27 mouse cellular contexts compared by ENCODE assay signal in the genomic region with DNA sequence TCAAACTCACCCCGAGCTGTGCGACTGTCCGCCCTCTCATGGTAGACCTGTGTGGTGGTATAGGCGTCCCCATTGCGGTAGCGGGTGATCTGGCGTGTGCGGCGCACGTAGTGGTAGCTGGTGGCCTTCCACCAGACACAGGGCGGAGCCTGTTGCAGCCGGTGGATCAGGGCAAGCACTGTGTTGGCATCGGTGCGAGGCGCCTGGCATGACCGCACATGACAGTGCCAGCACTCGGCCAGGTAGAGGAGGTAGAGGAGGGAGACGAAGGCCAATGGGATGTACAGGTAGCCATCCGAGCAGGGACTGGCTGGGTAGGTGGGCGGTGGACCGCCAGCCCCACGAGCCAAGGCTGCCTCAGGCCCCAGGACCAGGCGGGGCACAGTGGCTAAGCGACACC. TPM values are rescaled to one million over a fixed set of nuclear protein-coding genes. Genes with fewer than 3 reads are reported as not detected.
DNase-seq lines count a peak whose midpoint lies in the region; ATAC-seq and TF ChIP-seq lines count a peak whose summit lies in the region.
"Had no signal": no experiment of that assay in that cellular context is flagged by ENCODE, and none has a peak within 500 bp of the region (broad histone marks: within the 10 kb centered on the region; RNA-seq: fewer than 3 reads in every experiment).

No protein-coding gene starts in this region.

- 0 out of 2 replicates have a peak overlapping the region, but pooled peaks have one; percentile 23 for H3K27ac ChIP-seq in heart, embryonic 10.5 days
- H3K27ac ChIP-seq in heart, adult 2 months = no peak overlapping the region
- no peak overlapping the region for H3K27ac ChIP-seq in limb, embryonic 10.5 days
- H3K27ac ChIP-seq: embryonic facial prominence, embryonic 13.5 days; forebrain, embryonic 10.5 days; hindbrain, embryonic 10.5 days; hindbrain, embryonic 15.5 days; liver, embryonic 12.5 days; macrophage; midbrain, embryonic 10.5 days; midbrain, embryonic 15.5 days; neural tube, embryonic 15.5 days had no signal

- no peaks in the 10 kb centered on the region for H3K79me2 ChIP-seq in heart, adult 2 months (replicated peaks; ENCODE audit: control insufficient read depth, insufficient read depth, low read length)

- no peaks in the 10 kb centered on the region for H3K9me3 ChIP-seq in heart, embryonic 10.5 days
- H3K9me3 ChIP-seq in megakaryocyte, embryonic 14.5 days = no peaks in the 10 kb centered on the region
- H3K9me3 ChIP-seq in limb, embryonic 10.5 days (replicated peaks) = no peaks in the 10 kb centered on the region
- H3K9me3 ChIP-seq: embryonic facial prominence, embryonic 13.5 days; forebrain, embryonic 10.5 days; hindbrain, embryonic 10.5 days; hindbrain, embryonic 15.5 days; liver, embryonic 12.5 days; midbrain, embryonic 10.5 days; midbrain, embryonic 15.5 days; neural tube, embryonic 15.5 days had no signal

- H3K36me3 ChIP-seq in heart, embryonic 10.5 days = no peaks in the 10 kb centered on the region
- no peaks in the 10 kb centered on the region for H3K36me3 ChIP-seq in heart, adult 2 months (ENCODE audit: control insufficient read depth, insufficient read depth, low read length)
- H3K36me3 ChIP-seq in megakaryocyte, embryonic 14.5 days (replicated peaks; ENCODE audit: low read length) = no peaks in the 10 kb centered on the region
- H3K36me3 ChIP-seq in limb, embryonic 10.5 days = no peaks in the 10 kb centered on the region
- H3K36me3 ChIP-seq: embryonic facial prominence, embryonic 13.5 days; forebrain, embryonic 10.5 days; hindbrain, embryonic 10.5 days; liver, embryonic 12.5 days; midbrain, embryonic 10.5 days; midbrain, embryonic 15.5 days; neural tube, embryonic 15.5 days had no signal

- H3K9ac ChIP-seq in heart, adult 2 months (ENCODE audit: low read depth, low read length) = no peak overlapping the region
- H3K9ac ChIP-seq: embryonic facial prominence, embryonic 13.5 days; forebrain, postnatal 0 days; hindbrain, embryonic 15.5 days; liver, embryonic 12.5 days; midbrain, embryonic 15.5 days; neural tube, embryonic 15.5 days had no signal

- peak; percentile 53 to 54 for DNase-seq in cerebellum, adult 18-20 months
- no peak for DNase-seq in cerebellum, adult 11-12 months
- DNase-seq in heart, embryonic 10.5 days (ENCODE audit: low spot score) = no peak
- DNase-seq in heart, adult 2 months = no peak
- no peak for DNase-seq in limb, embryonic 10.5 days (ENCODE audit: low spot score)
- DNase-seq in urinary bladder, postnatal 25 days (ENCODE audit: low spot score) = no peak
- DNase-seq: adrenal gland, adult 8-10 months; forebrain, postnatal 0 days; heart, postnatal 14 days; kidney, adult 11 months; lung, adult 2 months; lung, postnatal 10 days; spleen, adult 18-20 months; thymus, postnatal 14 days had no signal

- peaks cover 18% of the 10 kb centered on the region for H3K4me1 ChIP-seq in heart, embryonic 10.5 days
- peaks cover 2% of the 10 kb centered on the region for H3K4me1 ChIP-seq in heart, adult 2 months (ENCODE audit: control insufficient read depth, insufficient read depth, low read length)
- peaks cover 27% of the 10 kb centered on the region for H3K4me1 ChIP-seq in megakaryocyte, embryonic 14.5 days
- peaks cover 16% of the 10 kb centered on the region for H3K4me1 ChIP-seq in limb, embryonic 10.5 days

- H3K27me3 ChIP-seq in heart, embryonic 10.5 days (ENCODE audit: insufficient read depth, poor library complexity, severe bottlenecking) = peaks cover 72% of the 10 kb centered on the region
- H3K27me3 ChIP-seq in heart, adult 2 months (ENCODE audit: control insufficient read depth, insufficient read depth, low read length) = peaks cover 11% of the 10 kb centered on the region; the same call in 1 of the 2 replicates
- peaks cover 71% of the 10 kb centered on the region for H3K27me3 ChIP-seq in megakaryocyte, embryonic 14.5 days (replicated peaks)
- H3K27me3 ChIP-seq in limb, embryonic 10.5 days (ENCODE audit: low read depth, poor library complexity, severe bottlenecking) = peaks cover 73% of the 10 kb centered on the region

- TF ChIP-seq POLR2A in heart, adult 2 months (IDR thresholded peaks at IDR 0.05; ENCODE audit: insufficient read depth, low read depth, low read length) = no peak

- no peak overlapping the region for H3K4me3 ChIP-seq in heart, embryonic 10.5 days
- no peak overlapping the region for H3K4me3 ChIP-seq in heart, adult 2 months
- H3K4me3 ChIP-seq in megakaryocyte, embryonic 14.5 days (replicated peaks) = peak overlapping the region; percentile 59
- H3K4me3 ChIP-seq in limb, embryonic 10.5 days = no peak overlapping the region
- H3K4me3 ChIP-seq: embryonic facial prominence, embryonic 13.5 days; forebrain, embryonic 10.5 days; hindbrain, embryonic 10.5 days; hindbrain, embryonic 15.5 days; liver, embryonic 12.5 days; midbrain, embryonic 10.5 days; midbrain, embryonic 15.5 days; neural tube, embryonic 15.5 days had no signal

- no peak for TF ChIP-seq CTCF in heart, adult 2 months (IDR thresholded peaks at IDR 0.05)

- intact Hi-C loops in heart, adult 2 months (cut with DNase I) = no loop called here

- no peak for ATAC-seq in megakaryocyte, adult 5-6 weeks (ENCODE audit: poor library complexity, severe bottlenecking)
- ATAC-seq: forebrain, postnatal 0 days; inflammation-experienced regulatory T-cells, adult 6 months; liver, embryonic 12.5 days; midbrain, embryonic 15.5 days had no signal

- no peak for TF ChIP-seq EP300 in heart, adult 2 months (IDR thresholded peaks at IDR 0.05; ENCODE audit: insufficient read depth, low read depth, low read length)

- WGBS in heart, embryonic 10.5 days = 52% methylated on average over 24 of the region's 24 CpGs
- WGBS in heart, adult 2 months = 71% methylated on average over 24 of the region's 24 CpGs
- 71% methylated on average over 24 of the region's 24 CpGs for WGBS in limb, embryonic 10.5 days

RNA-seq across cellular contexts. Expression of gene Tmem151a, which starts 2.7 kb away (rescaled TPM):
- 6.4 and 7.6 TPM in 2 replicates for polyA plus RNA-seq in heart, embryonic 10.5 days (2016; fragmentation: Nextera tagmentation; extraction: Ambion mirVana)
- total RNA-seq in heart, adult 2 months (2021) = 1 to 10 TPM; 2.6 to 2.8 TPM
- 1.9 and 3.3 TPM in 2 replicates for polyA plus RNA-seq in heart, adult 2 months (2012; rRNA removed)
- polyA plus RNA-seq in megakaryocyte, embryonic 14.5 days (2012; ENCODE audit: insufficient read depth, low replicate concordance) = 0.32 TPM in 1 of 2 replicates, not detected in the other
- not detected in 2 replicates for total RNA-seq in megakaryocyte, adult 5-6 weeks (2015)
- not detected in 2 replicates for total RNA-seq in megakaryocyte, adult 5-6 weeks (2017)
- 2.4 and 2.5 TPM in 2 replicates for polyA plus RNA-seq in limb, embryonic 10.5 days (2016; fragmentation: Nextera tagmentation; extraction: Ambion mirVana)
- polyA plus RNA-seq: inflammation-experienced regulatory T-cells, adult 6 months had no signal

RNA-seq across cellular contexts. Expression of gene Yif1a, which starts 5.7 kb away (rescaled TPM):
- polyA plus RNA-seq in heart, embryonic 10.5 days (2016; fragmentation: Nextera tagmentation; extraction: Ambion mirVana) = 94.9 and 104 TPM in 2 replicates
- total RNA-seq in heart, adult 2 months (2021) = 100 to 1,000 TPM in 1 of 2 experiments, 10 to 100 TPM in 1; 90.8 to 108 TPM
- 242 and 247 TPM in 2 replicates for polyA plus RNA-seq in heart, adult 2 months (2012; rRNA removed)
- polyA plus RNA-seq in megakaryocyte, embryonic 14.5 days (2012; ENCODE audit: insufficient read depth, low replicate concordance) = 24.4 and 25.6 TPM in 2 replicates
- total RNA-seq in megakaryocyte, adult 5-6 weeks (2015) = 30.6 and 33.4 TPM in 2 replicates
- total RNA-seq in megakaryocyte, adult 5-6 weeks (2017) = 8.5 and 14.1 TPM in 2 replicates
- 65.4 and 78.0 TPM in 2 replicates for polyA plus RNA-seq in limb, embryonic 10.5 days (2016; fragmentation: Nextera tagmentation; extraction: Ambion mirVana)

RNA-seq across cellular contexts. Expression of gene Cd248, which starts 14.7 kb away (rescaled TPM):
- 19.0 and 43.4 TPM in 2 replicates for polyA plus RNA-seq in heart, embryonic 10.5 days (2016; fragmentation: Nextera tagmentation; extraction: Ambion mirVana)
- 10 to 100 TPM in 1 of 2 experiments, 1 to 10 TPM in 1; 9.3 to 12.2 TPM for total RNA-seq in heart, adult 2 months (2021)
- polyA plus RNA-seq in heart, adult 2 months (2012; rRNA removed) = 18.1 and 20.0 TPM in 2 replicates
- 0.74 and 1.3 TPM in 2 replicates for polyA plus RNA-seq in megakaryocyte, embryonic 14.5 days (2012; ENCODE audit: insufficient read depth, low replicate concordance)
- total RNA-seq in megakaryocyte, adult 5-6 weeks (2015) = 0.13 TPM in 1 of 2 replicates, not detected in the other
- not detected in 2 replicates for total RNA-seq in megakaryocyte, adult 5-6 weeks (2017)
- 37.1 and 42.5 TPM in 2 replicates for polyA plus RNA-seq in limb, embryonic 10.5 days (2016; fragmentation: Nextera tagmentation; extraction: Ambion mirVana)
- polyA plus RNA-seq: inflammation-experienced regulatory T-cells, adult 6 months; macrophage had no signal

RNA-seq across cellular contexts. Expression of gene Cnih2, which starts 15.7 kb away (rescaled TPM):
- 4.6 and 12.7 TPM in 2 replicates for polyA plus RNA-seq in heart, embryonic 10.5 days (2016; fragmentation: Nextera tagmentation; extraction: Ambion mirVana)
- not detected for total RNA-seq in heart, adult 2 months (2021)
- 0.53 and 0.70 TPM in 2 replicates for polyA plus RNA-seq in heart, adult 2 months (2012; rRNA removed)
- polyA plus RNA-seq in megakaryocyte, embryonic 14.5 days (2012; ENCODE audit: insufficient read depth, low replicate concordance) = 4.9 and 13.6 TPM in 2 replicates
- total RNA-seq in megakaryocyte, adult 5-6 weeks (2015) = not detected in 2 replicates
- total RNA-seq in megakaryocyte, adult 5-6 weeks (2017) = not detected in 2 replicates
- 20.2 and 28.1 TPM in 2 replicates for polyA plus RNA-seq in limb, embryonic 10.5 days (2016; fragmentation: Nextera tagmentation; extraction: Ambion mirVana)
- total RNA-seq: gastrocnemius, adult 8-10 months had no signal
- polyA plus RNA-seq: macrophage had no signal

RNA-seq across cellular contexts. Expression of gene Rab1b, which starts 24.3 kb away (rescaled TPM):
- 261 and 263 TPM in 2 replicates for polyA plus RNA-seq in heart, embryonic 10.5 days (2016; fragmentation: Nextera tagmentation; extraction: Ambion mirVana)
- total RNA-seq in heart, adult 2 months (2021) = 100 to 1,000 TPM; 173 to 195 TPM
- polyA plus RNA-seq in heart, adult 2 months (2012; rRNA removed) = 221 and 231 TPM in 2 replicates
- polyA plus RNA-seq in megakaryocyte, embryonic 14.5 days (2012; ENCODE audit: insufficient read depth, low replicate concordance) = 445 and 649 TPM in 2 replicates
- 67.7 and 77.3 TPM in 2 replicates for total RNA-seq in megakaryocyte, adult 5-6 weeks (2015)
- total RNA-seq in megakaryocyte, adult 5-6 weeks (2017) = 120 and 127 TPM in 2 replicates
- 276 and 296 TPM in 2 replicates for polyA plus RNA-seq in limb, embryonic 10.5 days (2016; fragmentation: Nextera tagmentation; extraction: Ambion mirVana)

Comparison
In these comparisons a context has a peak if more than half of its experiments do, and no peak if none do; other contexts are left out.
1. DNase-seq: peak in cerebellum, adult 18-20 months (2 of 2); none in cerebellum, adult 11-12 months (single experiment), heart, embryonic 10.5 days (single experiment), heart, adult 2 months (0 of 2), limb, embryonic 10.5 days (single experiment) and urinary bladder, postnatal 25 days (single experiment).